Mouse (Mus musculus) olfactory bulb, adult 2 months (tissue): ENCODE measurements around the gene Hrk. TPM values are rescaled to one million over a fixed set of nuclear protein-coding genes. Genes with fewer than 3 reads are reported as not detected.

ENCODE experiments used
- H3K27ac ChIP-seq: fragments of 200-500 bp; 2 replicates; pipeline ENCODE4 v1.5.1; 2012; ENCODE audit warnings: low read depth, low read length; ENCODE audit not compliant: insufficient read depth
- H3K4me1 ChIP-seq: fragments of 200-500 bp; 2 replicates; pipeline ENCODE4 v1.6.1; 2012; ENCODE audit warnings: low read length; ENCODE audit not compliant: control insufficient read depth, insufficient read depth
- H3K4me3 ChIP-seq: fragments of 200-500 bp; 2 replicates; pipeline ENCODE4 v1.5.1; 2012; ENCODE audit warnings: mild to moderate bottlenecking, low read depth, low read length, moderate library complexity; ENCODE audit not compliant: insufficient read depth
- CTCF ChIP-seq: fragments of 200-500 bp; IDR thresholded peaks from 2 replicates; pipeline ENCODE4 v1.5.1; 2012; ENCODE audit warnings: low read depth, mild to moderate bottlenecking, low read length, moderate library complexity; ENCODE audit not compliant: insufficient read depth
- POLR2A ChIP-seq: fragments of 200-500 bp; IDR thresholded peaks from 2 replicates; pipeline ENCODE4 v1.6.1; 2012; ENCODE audit warnings: mild to moderate bottlenecking, low read depth, low read length, moderate library complexity; ENCODE audit not compliant: insufficient read depth
- WGBS: fragments of 180-500 bp; shearing (Covaris S2); methylation state at CpG from one replicate; pipeline ENCODE4 v1.1.7; 2018; 5-methylcytosine and 5-hydroxymethylcytosine counted together
- polyA plus RNA-seq: library from polyadenylated mRNA; stranded (reverse); fragments of >200 nt; gene quantifications from 2 replicates; pipeline ENCODE4 v1.2.4, GENCODE M21; 2012; ENCODE audit warnings: low replicate concordance; ENCODE audit not compliant: missing spikeins, insufficient read depth, insufficient read length

The Hrk gene
- polyA plus RNA-seq, 1 experiment, result not detected

- Histone ChIP-seq H3K27ac (no peak overlapping the region), H3K4me1 (peaks cover 2% of the 10 kb centered on the region; the same call in 1 of the 2 replicates), H3K4me3 (no peak overlapping the region)
- 90% methylated on average over 12 of the region's 12 CpGs for WGBS
- no peak for TF ChIP-seq CTCF
- no peak for TF ChIP-seq POLR2A
Observed at GRCm38 (mm10) chr5:118236891-118237290, 72.4 kb downstream of the Hrk start.

Other genes starting within 250 kb of the Hrk start
- not detected in 2 replicates for gene Fbxo21, start 187.9 kb upstream of the Hrk start, polyA plus RNA-seq
- gene Tesc, start 136.9 kb upstream of the Hrk start, polyA plus RNA-seq, result not detected in 2 replicates
- not detected in 2 replicates for gene Fbxw8, start 9.2 kb upstream of the Hrk start, polyA plus RNA-seq
- gene Rnft2, start 80.5 kb downstream of the Hrk start, polyA plus RNA-seq, result not detected in 2 replicates
- not detected in 2 replicates for gene 2410131K14Rik, start 80.6 kb downstream of the Hrk start, polyA plus RNA-seq